Mouse (Mus musculus) CH12.LX (cell line): ENCODE measurements around the gene Asf1a. TPM values are rescaled to one million over a fixed set of nuclear protein-coding genes. Genes with fewer than 3 reads are reported as not detected.
A peak's percentile ranks its signal among the peaks of the same experiment; 100 is the strongest.

Source experiments
- DNase-seq: peaks from one replicate; pipeline ENCODE4 v3.0.0-alpha.2; 2013; ENCODE audit errors: extremely low read depth
- H3K27ac ChIP-seq: 2 replicates; pipeline ENCODE4 v1.5.1; 2012; ENCODE audit warnings: low read depth, mild to moderate bottlenecking, control low read depth, moderate library complexity; ENCODE audit not compliant: insufficient read depth
- H3K27me3 ChIP-seq: replicated peaks from 2 replicates; pipeline ENCODE3; 2012; ENCODE audit warnings: inconsistent platforms
- H3K36me3 ChIP-seq, 2 experiments: replicated peaks in 1 of 2; 2 replicates each; pipeline versions ENCODE3 to v1.6.1; 2012; ENCODE audit warnings: inconsistent platforms in 1 of 2, low read length in 1 of 2, mild to moderate bottlenecking in 1 of 2, mixed read lengths in 1 of 2, moderate library complexity in 1 of 2; ENCODE audit not compliant: control insufficient read depth in 1 of 2, insufficient read depth in 1 of 2
- H3K4me1 ChIP-seq, 2 experiments: 2 replicates each; pipeline ENCODE4 v1.6.1; 2012; ENCODE audit warnings: inconsistent platforms in 1 of 2, moderate library complexity in 1 of 2; ENCODE audit not compliant: insufficient read depth in 2 of 2, control insufficient read depth in 1 of 2
- H3K4me2 ChIP-seq: 2 replicates; pipeline ENCODE4 v1.6.1; 2012; ENCODE audit warnings: low read depth, mild to moderate bottlenecking, control low read depth; ENCODE audit not compliant: poor library complexity, insufficient read depth, severe bottlenecking
- H3K4me3 ChIP-seq, 3 experiments: fragments of 150-350 bp in 1 of 3; sonication (generic) in 1 of 3; replicated peaks in 1 of 3; 2 replicates each; pipeline versions ENCODE3 to v1.5.1; 2011 to 2012; ENCODE audit warnings: low read depth in 2 of 3, low read length in 2 of 3, mild to moderate bottlenecking in 2 of 3, moderate library complexity in 2 of 3, control low read depth in 1 of 3, improper control_type of control experiment in 1 of 3, inconsistent platforms in 1 of 3, mixed read lengths in 1 of 3; ENCODE audit not compliant: poor library complexity in 1 of 3
- H3K79me2 ChIP-seq: replicated peaks from 2 replicates; pipeline ENCODE4 v1.6.1; 2012; ENCODE audit warnings: mild to moderate bottlenecking, moderate library complexity; ENCODE audit not compliant: control insufficient read depth, poor library complexity, insufficient read depth, severe bottlenecking; ENCODE audit errors: extremely low read depth
- H3K9ac ChIP-seq: 2 replicates; pipeline ENCODE4 v1.6.1; 2012; ENCODE audit warnings: low read depth, mild to moderate bottlenecking, control low read depth, moderate library complexity; ENCODE audit not compliant: insufficient read depth
- H3K9me3 ChIP-seq: replicated peaks from 2 replicates; pipeline ENCODE3; 2012; ENCODE audit warnings: low read length, inconsistent platforms, mixed read lengths
- BHLHE40 ChIP-seq: IDR thresholded peaks from 2 replicates; pipeline ENCODE4 v1.6.1; 2011; ENCODE audit warnings: mild to moderate bottlenecking, low read depth, low read length, improper control_type of control experiment
- CHD1 ChIP-seq: IDR thresholded peaks from 2 replicates; pipeline ENCODE4 v1.6.1; 2012; ENCODE audit warnings: low read depth, low read length, improper control_type of control experiment, inconsistent platforms
- CHD2 ChIP-seq: IDR thresholded peaks from 2 replicates; pipeline ENCODE4 v1.6.1; 2011; ENCODE audit warnings: low read length, improper control_type of control experiment
- MAX ChIP-seq: IDR thresholded peaks from 2 replicates; pipeline ENCODE4 v1.6.1; 2011; ENCODE audit warnings: low read length, improper control_type of control experiment
- MAZ ChIP-seq: IDR thresholded peaks from 2 replicates; pipeline ENCODE4 v1.6.1; 2012; ENCODE audit warnings: low read depth, mild to moderate bottlenecking, inconsistent platforms, low read length, improper control_type of control experiment, moderate library complexity
- MXI1 ChIP-seq: IDR thresholded peaks from 2 replicates; pipeline ENCODE4 v1.6.1; 2011; ENCODE audit warnings: mild to moderate bottlenecking, low read depth, low read length, improper control_type of control experiment
- RCOR1 ChIP-seq: conservative IDR thresholded peaks from 2 replicates; pipeline ENCODE4 v1.6.1; 2012; ENCODE audit warnings: low read depth, mild to moderate bottlenecking, inconsistent platforms, low read length, improper control_type of control experiment
- SIN3A ChIP-seq: IDR thresholded peaks from 2 replicates; pipeline ENCODE4 v1.6.1; 2012; ENCODE audit warnings: low read length, improper control_type of control experiment, inconsistent platforms
- TCF12 ChIP-seq: IDR thresholded peaks from 2 replicates; pipeline ENCODE4 v1.6.1; 2014; ENCODE audit warnings: low read depth, mild to moderate bottlenecking, inconsistent platforms, low read length, improper control_type of control experiment
- UBTF ChIP-seq: IDR thresholded peaks from 2 replicates; pipeline ENCODE4 v1.6.1; 2012; ENCODE audit warnings: low read depth, mild to moderate bottlenecking, inconsistent platforms, low read length, improper control_type of control experiment, moderate library complexity
- ZC3H11A ChIP-seq: IDR thresholded peaks from 2 replicates; pipeline ENCODE4 v1.6.1; 2012; ENCODE audit warnings: low read depth, mild to moderate bottlenecking, inconsistent platforms, low read length, improper control_type of control experiment
- ZMIZ1 ChIP-seq: IDR thresholded peaks from 2 replicates; pipeline ENCODE4 v1.6.1; 2012; ENCODE audit warnings: low read depth, mild to moderate bottlenecking, inconsistent platforms, low read length, improper control_type of control experiment
- dilution Hi-C: fragments of 300-500 bp; cut with MboI; formaldehyde crosslinking; loops from 2 replicates; pipeline ENCODE4 v1.14.3; 2020; ENCODE audit warnings: low sequenced_read_pairs; ENCODE audit not compliant: extremely low pct_unique_long_range_greater_than_20kb, extremely low pct_ligation_motif_present
- in situ Hi-C: fragments of 300-500 bp; cut with MboI; formaldehyde crosslinking; loops from 3 replicates; pipeline ENCODE4 v1.14.3; 2019; ENCODE audit warnings: low sequenced_read_pairs, low pct_ligation_motif_present, low pct_unique_long_range_greater_than_20kb, mixed read lengths
- polyA plus RNA-seq: library from polyadenylated mRNA; unstranded; fragments of >175 nt; gene quantifications from 2 replicates; pipeline ENCODE4 v1.2.1, GENCODE M21; 2012; ENCODE audit warnings: low read depth; ENCODE audit not compliant: insufficient read length
- total RNA-seq, 2 experiments: library from RNA; depleted of rRNA; stranded (reverse); fragments of 300-350 nt in 1 of 2; fragments of >200 nt in 1 of 2; gene quantifications; 2 replicates each; pipeline ENCODE4 v1.2.3; 2012 to 2014

The Asf1a gene
- total and polyA plus RNA-seq, 3 experiments = 35.5 to 128 (median 107) TPM

- no peak overlapping the region for H3K4me2 ChIP-seq
- no peak for DNase-seq
- no peaks in the 10 kb centered on the region for H3K9me3 ChIP-seq
- dilution Hi-C loops (no loop called here), in situ Hi-C loops (no loop called here)
- peaks cover 0 to 4% of the 10 kb centered on the region in 2 experiments; a peak in 1 of 4 replicates for H3K4me1 ChIP-seq
- H3K79me2 ChIP-seq = no peaks in the 10 kb centered on the region
- no peak overlapping the region for H3K4me3 ChIP-seq
- no peak for TF ChIP-seq ZMIZ1
- H3K27ac ChIP-seq = no peak overlapping the region
- H3K27me3 ChIP-seq = no peaks in the 10 kb centered on the region
- H3K9ac ChIP-seq = no peak overlapping the region
- peaks cover 0 to 12% of the 10 kb centered on the region in 2 experiments for H3K36me3 ChIP-seq
These were observed 10.8 kb upstream of the Asf1a start for GRCm38 (mm10) chr10:53585777-53586176.

GRCm38 (mm10) chr10:53595744-53596676, 547 bp upstream of the Asf1a start:
- Histone ChIP-seq H3K79me2 (peaks cover 31% of the 10 kb centered on the region), H3K4me2 (peak overlapping the region; percentile 68), H3K27me3 (no peaks in the 10 kb centered on the region), H3K4me1 (peaks cover 6 to 32% of the 10 kb centered on the region in 2 experiments), H3K4me3 (peak overlapping the region; percentile 55 to 66 (median 62))
- TF ChIP-seq BHLHE40 (peak; percentile 10; the same call in 1 of the 2 replicates), RCOR1 (no peak), ZC3H11A (no peak), CHD2 (no peak), CHD1 (no peak), SIN3A (0 out of 2 replicates have a peak, but pooled peaks have one; percentile 37), MAX (peak; percentile 22), ZMIZ1 (peak; percentile 4; the same call in 1 of the 2 replicates), MAZ (0 out of 2 replicates have a peak, but pooled peaks have one; percentile 26)
- TF ChIP-seq, all 38 proteins: peak for 5
- dilution Hi-C loops (no loop called here), in situ Hi-C loops (no loop called here)
- Histone ChIP-seq H3K9ac (peak overlapping the region; percentile 84), H3K27ac (peak overlapping the region; percentile 71), H3K36me3 (peaks cover 7% of the 10 kb centered on the region in 2 experiments), H3K9me3 (no peaks in the 10 kb centered on the region)
- peak; percentile 41 for DNase-seq

- Histone ChIP-seq H3K36me3 (peaks cover 7 to 19% of the 10 kb centered on the region in 2 experiments), H3K27ac (peak overlapping the region; percentile 88), H3K79me2 (peaks cover 41% of the 10 kb centered on the region), H3K4me3 (peak overlapping the region; percentile 77 to 89 (median 83)), H3K9ac (peak overlapping the region; percentile 95), H3K4me1 (peaks cover 6 to 41% of the 10 kb centered on the region in 2 experiments), H3K4me2 (no peak overlapping the region), H3K27me3 (no peaks in the 10 kb centered on the region), H3K9me3 (no peaks in the 10 kb centered on the region)
- DNase-seq = no peak
- in situ Hi-C loops (no loop called here), dilution Hi-C loops (no loop called here)
- TF ChIP-seq TCF12 (peak; percentile 36; the same call in 1 of the 2 replicates), UBTF (peak; percentile 77), ZMIZ1 (no peak), MXI1 (0 out of 2 replicates have a peak, but pooled peaks have one; percentile 32)
These were observed 744 bp downstream of the Asf1a start for GRCm38 (mm10) chr10:53597121-53597881.
